Mouse (Mus musculus) liver, adult 2 months (tissue): ENCODE measurements around the gene Cda.

ENCODE experiments used
- CTCF ChIP-seq: fragments of 200-500 bp; IDR thresholded peaks from 2 replicates; pipeline ENCODE4 v1.5.1; 2011; ENCODE audit warnings: low read depth, low read length, control low read depth
- POLR2A ChIP-seq: fragments of 200-500 bp; IDR thresholded peaks from 2 replicates; pipeline ENCODE4 v1.6.1; 2011; ENCODE audit warnings: low read length, control low read depth; ENCODE audit not compliant: insufficient read depth; ENCODE audit errors: extremely low read depth

- TF ChIP-seq POLR2A: no peak
- TF ChIP-seq CTCF: no peak
These were observed 9.6 kb downstream of the Cda start for GRCm38 (mm10) chr4:138358176-138358575.
